Mouse (Mus musculus) left cerebral cortex, adult 2 months (tissue): ENCODE measurements at regions not wholly inside any gene's neighbourhood (a gene's known extent, or its start where the extent isn't known, plus 50 kb on each side); places are given as distances from the start of the nearest gene placed in this dataset.

ENCODE experiments used
- DNase-seq, 2 experiments: peaks; one replicate each; pipeline ENCODE4 v3.0.0; 2021 to 2022; ENCODE audit warnings: low spot score in 2 of 2, mixed read lengths in 1 of 2; ENCODE audit errors: extremely low spot score in 1 of 2
- H3K27ac ChIP-seq: fragments of 200-600 bp; 2 replicates; pipeline ENCODE4 v1.8.1; 2022
- H3K4me3 ChIP-seq: fragments of 200-600 bp; 2 replicates; pipeline ENCODE4 v1.8.1; 2022
- CTCF ChIP-seq: fragments of 200-600 bp; IDR thresholded peaks from 2 replicates; pipeline ENCODE4 v1.8.1; 2022; ENCODE audit warnings: antibody characterized with exemption, mild to moderate bottlenecking, moderate library complexity
- intact Hi-C: fragments of 180-260 bp; cut with DNase I; formaldehyde crosslinking; loops from one replicate; pipeline ENCODE4 v1.15.1; 2025

DNA sequence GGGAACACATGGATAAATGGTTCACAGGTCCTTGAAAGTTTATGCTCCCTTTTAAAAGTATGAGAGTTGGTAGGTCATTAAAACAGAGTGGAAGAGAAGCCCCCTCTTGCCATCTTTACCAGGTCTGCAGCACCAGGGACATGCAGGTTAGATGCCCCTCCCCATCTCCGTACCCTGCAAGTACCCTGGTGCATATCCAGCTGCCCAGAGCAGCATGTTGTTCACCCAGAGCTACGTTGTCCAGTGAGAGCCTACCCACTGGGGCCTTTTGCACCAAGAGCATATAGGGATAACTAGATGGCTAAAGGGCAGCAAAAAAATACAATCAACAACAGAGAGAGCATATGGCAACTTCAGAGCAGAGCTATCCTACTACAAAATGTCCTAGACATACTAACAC lies 449.3 kb downstream of the Adam29 start:
- DNase-seq: no peak
- H3K27ac ChIP-seq: no peak overlapping the region
- TF ChIP-seq CTCF: no peak
- intact Hi-C loops: loop anchor here (2.0 kb wide), 1 partner anchor 131 kb away; no protein-coding TSS in a partner anchor
- no peak overlapping the region for H3K4me3 ChIP-seq
